Mouse (Mus musculus): ENCODE results near the gene Cntn5. TPM values are rescaled to one million over a fixed set of nuclear protein-coding genes. Genes with fewer than 3 reads are reported as not detected.

Cntn5 gene
- polyA plus RNA-seq, 1 experiment from 2014 or later = 0.41 TPM

GRCm38 (mm10) chr9:9983220-9983619, 921.4 kb downstream of the Cntn5 start:
- 56% methylated on average over 2 of the region's 2 CpGs for WGBS
- Histone ChIP-seq H3K27ac (no peak overlapping the region), H3K36me3 (no peaks in the 10 kb centered on the region), H3K9me3 (no peaks in the 10 kb centered on the region), H3K27me3 (replicated peaks) (no peaks in the 10 kb centered on the region), H3K4me3 (replicated peaks) (no peak overlapping the region), H3K4me1 (no peaks in the 10 kb centered on the region), H3K4me2 (no peak overlapping the region), H3K9ac (no peak overlapping the region)
- no peak for ATAC-seq (ENCODE audit: insufficient read depth, low FRiP score, low read depth)

- no peak for ATAC-seq (ENCODE audit: insufficient read depth, low FRiP score, low read depth)
- no peaks in the 10 kb centered on the region for H3K36me3 ChIP-seq
- no peaks in the 10 kb centered on the region for H3K27me3 ChIP-seq (replicated peaks)
- no peak overlapping the region for H3K27ac ChIP-seq
- H3K4me3 ChIP-seq (replicated peaks) = no peak overlapping the region
- H3K9me3 ChIP-seq = no peaks in the 10 kb centered on the region
- H3K9ac ChIP-seq = no peak overlapping the region
- H3K4me1 ChIP-seq = no peaks in the 10 kb centered on the region
- WGBS = 90% methylated on average over 4 of the region's 4 CpGs
- no peak overlapping the region for H3K4me2 ChIP-seq
These were observed 939.2 kb downstream of the Cntn5 start for GRCm38 (mm10) chr9:9965370-9965769.

DNA sequence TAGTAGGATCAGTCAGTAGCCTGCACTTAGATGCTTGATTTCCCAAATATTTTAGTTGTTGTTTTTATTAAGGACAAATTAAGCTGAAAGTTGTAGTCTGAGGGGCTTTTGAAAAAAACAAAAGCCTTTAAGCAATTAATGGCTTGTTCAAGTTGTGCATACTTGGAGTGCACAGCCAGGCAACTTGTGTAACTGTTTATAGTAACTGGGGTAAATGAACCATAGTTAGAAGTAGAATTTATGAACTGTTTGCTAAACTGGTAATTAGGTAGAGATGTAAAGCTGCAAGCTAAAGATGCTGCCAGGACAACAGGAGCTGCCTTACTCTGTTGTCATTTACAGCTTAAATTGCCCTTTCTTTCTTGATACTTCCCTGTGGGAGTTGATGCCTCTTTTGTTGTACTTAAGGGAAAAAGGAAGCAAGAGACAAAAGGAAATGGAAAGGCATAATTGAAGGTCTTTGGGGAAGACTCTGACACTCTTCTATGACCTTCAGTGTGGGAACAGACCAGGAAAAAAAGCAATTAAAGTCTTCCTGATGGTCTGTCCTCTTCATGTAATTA, 943.9 kb downstream of the Cntn5 start:
- ATAC-seq (ENCODE audit: insufficient read depth, low FRiP score, low read depth) = no peak
- Histone ChIP-seq H3K4me3 (replicated peaks) (no peak overlapping the region), H3K9me3 (no peaks in the 10 kb centered on the region), H3K27me3 (replicated peaks) (no peaks in the 10 kb centered on the region), H3K9ac (no peak overlapping the region), H3K27ac (no peak overlapping the region), H3K36me3 (no peaks in the 10 kb centered on the region), H3K4me1 (no peaks in the 10 kb centered on the region), H3K4me2 (no peak overlapping the region)

GRCm38 (mm10) chr9:9949346-9949745, 955.2 kb downstream of the Cntn5 start:
- WGBS = 58% methylated on average over 3 of the region's 3 CpGs
- Histone ChIP-seq H3K36me3 (no peaks in the 10 kb centered on the region), H3K9ac (no peak overlapping the region), H3K27ac (no peak overlapping the region), H3K27me3 (replicated peaks) (no peaks in the 10 kb centered on the region), H3K4me3 (replicated peaks) (no peak overlapping the region), H3K9me3 (no peaks in the 10 kb centered on the region), H3K4me1 (no peaks in the 10 kb centered on the region), H3K4me2 (no peak overlapping the region)
- ATAC-seq (ENCODE audit: insufficient read depth, low FRiP score, low read depth) = no peak

GRCm38 (mm10) chr9:9944872-9945271, 959.7 kb downstream of the Cntn5 start:
- no peak overlapping the region for H3K9ac ChIP-seq
- H3K4me1 ChIP-seq = no peaks in the 10 kb centered on the region
- 49% methylated on average over 1 of the region's 1 CpGs for WGBS
- H3K36me3 ChIP-seq = no peaks in the 10 kb centered on the region
- H3K4me3 ChIP-seq (replicated peaks) = no peak overlapping the region
- no peaks in the 10 kb centered on the region for H3K9me3 ChIP-seq
- no peak for ATAC-seq (ENCODE audit: insufficient read depth, low FRiP score, low read depth)
- H3K4me2 ChIP-seq = no peak overlapping the region
- no peak overlapping the region for H3K27ac ChIP-seq
- H3K27me3 ChIP-seq (replicated peaks) = no peaks in the 10 kb centered on the region

GRCm38 (mm10) chr9:9937444-9938436, 966.8 kb downstream of the Cntn5 start:
- Histone ChIP-seq H3K4me3 (replicated peaks) (no peak overlapping the region), H3K9me3 (no peaks in the 10 kb centered on the region), H3K36me3 (no peaks in the 10 kb centered on the region), H3K9ac (no peak overlapping the region), H3K27me3 (replicated peaks) (no peaks in the 10 kb centered on the region), H3K4me2 (no peak overlapping the region), H3K4me1 (no peaks in the 10 kb centered on the region), H3K27ac (no peak overlapping the region)
- no peak for ATAC-seq (ENCODE audit: insufficient read depth, low FRiP score, low read depth)
- 65% methylated on average over 1 of the region's 1 CpGs for WGBS

- Histone ChIP-seq H3K36me3 (no peaks in the 10 kb centered on the region), H3K4me3 (replicated peaks) (no peak overlapping the region), H3K27ac (no peak overlapping the region), H3K27me3 (replicated peaks) (no peaks in the 10 kb centered on the region), H3K4me2 (no peak overlapping the region), H3K9me3 (no peaks in the 10 kb centered on the region), H3K9ac (no peak overlapping the region), H3K4me1 (no peaks in the 10 kb centered on the region)
- 71% methylated on average over 3 of the region's 3 CpGs for WGBS
- no peak for ATAC-seq (ENCODE audit: insufficient read depth, low FRiP score, low read depth)
These were observed 984.0 kb downstream of the Cntn5 start for GRCm38 (mm10) chr9:9920580-9920979.

- Histone ChIP-seq H3K4me1 (no peaks in the 10 kb centered on the region), H3K27me3 (replicated peaks) (no peaks in the 10 kb centered on the region), H3K9me3 (no peaks in the 10 kb centered on the region), H3K36me3 (no peaks in the 10 kb centered on the region), H3K4me2 (no peak overlapping the region), H3K9ac (no peak overlapping the region), H3K4me3 (replicated peaks) (no peak overlapping the region), H3K27ac (no peak overlapping the region)
- no peak for ATAC-seq (ENCODE audit: insufficient read depth, low FRiP score, low read depth)
- WGBS = 57% methylated on average over 5 of the region's 5 CpGs
These were observed 1005.5 kb downstream of the Cntn5 start for GRCm38 (mm10) chr9:9899070-9899469.

- no peaks in the 10 kb centered on the region for H3K36me3 ChIP-seq
- ATAC-seq (ENCODE audit: insufficient read depth, low FRiP score, low read depth) = no peak
- no peak overlapping the region for H3K4me2 ChIP-seq
- no peak overlapping the region for H3K9ac ChIP-seq
- no peak overlapping the region for H3K27ac ChIP-seq
- H3K9me3 ChIP-seq = no peaks in the 10 kb centered on the region
- no peak overlapping the region for H3K4me3 ChIP-seq (replicated peaks)
- 81% methylated on average over 6 of the region's 6 CpGs for WGBS
- H3K4me1 ChIP-seq = no peaks in the 10 kb centered on the region
- H3K27me3 ChIP-seq (replicated peaks) = no peaks in the 10 kb centered on the region
These were observed 1018.4 kb downstream of the Cntn5 start for GRCm38 (mm10) chr9:9886210-9886609.

GRCm38 (mm10) chr9:9882779-9883383, 1021.7 kb downstream of the Cntn5 start:
- Histone ChIP-seq H3K9me3 (no peaks in the 10 kb centered on the region), H3K27ac (no peak overlapping the region), H3K4me1 (no peaks in the 10 kb centered on the region), H3K36me3 (no peaks in the 10 kb centered on the region), H3K4me3 (replicated peaks) (no peak overlapping the region), H3K4me2 (no peak overlapping the region), H3K27me3 (replicated peaks) (no peaks in the 10 kb centered on the region), H3K9ac (no peak overlapping the region)
- ATAC-seq (ENCODE audit: insufficient read depth, low FRiP score, low read depth) = no peak
- 58% methylated on average over 8 of the region's 8 CpGs for WGBS

DNA sequence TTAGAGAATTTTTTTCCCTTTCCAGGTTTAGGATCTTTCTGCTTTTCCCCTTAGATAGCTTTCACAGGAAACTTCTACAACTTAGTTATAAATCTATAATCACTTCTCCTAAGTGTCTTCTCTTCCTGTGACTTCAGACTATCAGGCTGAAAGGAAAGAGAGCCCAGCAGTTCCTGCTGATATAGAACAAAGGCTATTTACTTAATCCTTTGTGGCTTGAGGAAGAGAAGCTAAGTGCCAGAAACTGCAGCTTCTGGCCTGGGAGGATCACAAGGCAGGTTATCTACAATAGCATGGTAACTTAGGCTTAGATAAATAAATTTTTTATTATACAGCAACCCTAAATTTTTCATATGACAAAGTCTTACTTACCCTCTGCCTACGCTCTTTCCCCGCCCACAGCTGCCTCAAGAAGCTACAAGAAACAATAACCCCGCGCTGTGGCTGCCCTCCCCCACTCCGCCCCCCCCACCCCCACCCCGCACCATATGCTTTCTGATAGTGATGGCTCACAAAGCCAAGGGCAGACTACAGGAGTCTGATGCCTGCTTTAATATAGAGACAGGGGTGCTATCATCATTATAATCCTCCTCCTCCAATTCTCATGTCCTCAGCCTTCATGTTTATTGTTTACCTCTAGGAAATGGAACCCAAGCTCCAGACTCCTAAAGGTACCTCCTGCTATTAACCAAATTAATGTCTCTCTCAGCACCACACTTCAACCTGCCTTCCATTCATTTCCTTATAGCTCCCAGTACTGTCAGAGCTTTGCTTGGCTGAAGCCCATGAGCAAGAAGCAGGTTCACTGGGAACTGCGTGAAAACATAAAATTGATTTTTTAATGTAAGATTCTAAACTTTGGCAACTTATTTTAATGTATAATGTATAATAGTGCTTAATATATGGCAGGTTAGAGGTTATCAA, 1032.2 kb downstream of the Cntn5 start:
- Histone ChIP-seq H3K4me2 (no peak overlapping the region), H3K27ac (no peak overlapping the region), H3K27me3 (replicated peaks) (no peaks in the 10 kb centered on the region), H3K9ac (no peak overlapping the region), H3K9me3 (no peaks in the 10 kb centered on the region), H3K36me3 (no peaks in the 10 kb centered on the region), H3K4me3 (replicated peaks) (no peak overlapping the region), H3K4me1 (no peaks in the 10 kb centered on the region)
- ATAC-seq (ENCODE audit: insufficient read depth, low FRiP score, low read depth) = no peak
- WGBS = 42% methylated on average over 7 of the region's 7 CpGs
